Mouse (Mus musculus): Measurements from ENCODE around the gene Ttc24. TPM values are rescaled to one million over a fixed set of nuclear protein-coding genes. Genes with fewer than 3 reads are reported as not detected.

Ttc24 gene
- not detected in 2 replicates for polyA plus RNA-seq (2012; rRNA removed)

DNA sequence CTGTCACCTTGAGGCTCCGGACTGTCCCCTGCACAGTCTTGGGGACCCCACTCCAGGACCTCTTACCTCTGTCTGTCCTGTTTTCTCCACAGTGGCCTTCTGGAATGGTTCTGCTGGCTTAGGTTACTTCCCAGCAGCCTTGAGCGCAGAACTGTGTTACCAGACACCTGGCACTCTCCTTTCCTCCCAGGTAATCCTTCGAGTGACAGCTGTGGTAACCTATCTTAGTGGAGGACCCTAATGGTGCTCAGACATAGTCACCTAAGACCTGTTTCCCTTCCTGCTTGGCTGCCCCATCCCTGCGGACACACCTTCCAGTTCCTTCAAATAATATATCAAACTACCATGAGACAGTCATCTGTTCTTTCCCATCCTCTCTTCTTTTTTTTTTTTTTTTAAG is at the start of gene Ttc24:
Gene Ttc24, minus strand, starts transcription at position 101 of the 400 bp plus-strand sequence.

DNA sequence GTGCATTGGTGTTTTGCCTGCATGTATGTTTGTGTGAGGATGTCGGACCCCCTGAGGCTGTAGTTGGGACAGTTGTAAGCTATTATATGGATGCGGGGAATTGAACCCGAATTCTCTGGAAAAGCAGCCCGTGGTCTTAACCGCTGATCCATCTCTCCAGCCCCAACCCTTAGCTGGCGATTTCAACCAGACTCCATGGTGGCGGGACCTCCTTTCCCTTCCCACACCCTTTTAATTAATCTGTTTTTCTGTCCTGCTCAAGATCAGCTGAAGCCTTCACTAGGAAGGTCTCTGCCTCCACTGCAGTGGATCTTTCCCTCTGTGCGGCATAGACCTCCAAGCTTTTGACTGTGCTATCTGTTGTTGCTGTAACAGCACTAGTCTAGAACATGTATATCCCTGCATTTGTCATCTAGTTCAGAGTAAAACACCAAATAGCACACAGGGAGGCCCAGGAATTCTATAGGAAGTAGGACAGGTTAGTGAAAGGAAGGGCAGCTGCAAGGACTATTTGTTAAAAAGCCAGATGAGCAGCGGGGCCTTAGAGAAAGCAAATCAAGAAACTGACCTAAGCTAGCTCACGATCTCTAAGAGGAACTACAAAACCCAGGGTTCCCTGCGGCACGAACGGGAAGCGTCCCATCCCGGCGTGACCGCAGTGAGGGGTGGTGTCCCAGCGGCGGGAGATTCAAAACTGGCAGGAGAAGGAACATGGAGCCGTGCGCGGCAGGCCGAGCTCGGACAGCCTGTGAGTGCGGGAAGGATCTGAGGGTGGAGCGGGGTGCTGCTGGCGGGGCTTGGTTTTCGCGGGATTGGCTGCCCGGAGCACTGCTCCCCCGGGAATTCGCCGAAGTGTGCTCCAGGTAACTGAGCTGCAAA is 3.5 kb upstream of the Ttc24 start, which contains the start of gene Iqgap3:
Gene Iqgap3, plus strand, starts transcription at position 627 of the 879 bp plus-strand sequence.

GRCm38 (mm10) chr3:88057902-88058696 is 20.0 kb downstream of the Ttc24 start, which contains the start of gene Naxe:
Naxe (minus strand) TSS chr3:88058495.

DNA sequence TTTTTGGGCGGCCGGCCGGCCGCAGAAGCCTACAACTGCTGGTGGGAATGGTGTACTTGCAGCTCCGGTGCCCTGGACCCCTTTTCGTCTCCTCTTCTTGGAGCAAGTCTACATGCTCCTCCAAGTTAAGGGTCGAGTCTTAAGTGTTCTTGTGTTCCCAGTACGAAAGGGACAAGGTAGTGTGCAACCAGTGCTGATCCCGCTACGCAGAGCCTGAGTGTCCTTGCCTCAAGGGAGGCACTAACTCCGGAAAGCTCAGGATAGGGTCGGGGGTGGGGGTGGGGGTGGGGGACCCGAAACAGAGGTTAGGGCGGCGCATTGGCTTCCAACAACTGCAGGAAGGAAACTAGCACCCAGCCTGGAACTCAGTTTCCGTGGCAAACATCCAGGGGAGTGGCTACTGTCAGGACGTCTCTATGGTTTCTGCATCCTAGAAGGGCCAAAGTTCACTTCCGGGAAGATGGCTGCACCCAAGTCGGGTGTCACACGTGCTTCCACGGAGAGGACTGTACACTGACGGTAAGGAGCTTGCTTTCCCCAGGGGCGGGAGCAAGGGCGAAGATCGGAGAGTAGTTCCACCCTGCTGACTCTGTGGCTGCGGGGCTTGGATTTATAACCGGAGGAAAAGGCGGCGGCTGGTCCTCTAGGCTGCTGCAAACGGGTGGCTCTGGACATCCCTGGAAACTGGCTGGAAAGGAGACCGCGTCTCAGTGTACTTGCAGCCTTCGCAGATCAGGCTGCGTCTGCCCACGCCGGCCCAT is 35.3 kb downstream of the Ttc24 start, which contains the start of gene Gpatch4:
Gene Gpatch4, plus strand, starts transcription at position 448 of the 761 bp plus-strand sequence.

GRCm38 (mm10) chr3:88027434-88028186 is 50.5 kb downstream of the Ttc24 start, which contains the start of gene Hapln2:
Hapln2 (minus strand) TSS chr3:88027583.

Other genes starting within 250 kb of the Ttc24 start
- gene Sh2d2a, start 231.5 kb downstream of the Ttc24 start, polyA plus RNA-seq (2012; rRNA removed) = 0.43 and 0.62 TPM in 2 replicates
- gene Prcc, start 192.7 kb downstream of the Ttc24 start, polyA plus RNA-seq (2012; rRNA removed) = 11.4 and 12.5 TPM in 2 replicates
- gene Hdgf, start 172.0 kb downstream of the Ttc24 start, polyA plus RNA-seq (2012; rRNA removed) = 93.9 and 101 TPM in 2 replicates
- gene Mrpl24, start 158.8 kb downstream of the Ttc24 start, polyA plus RNA-seq (2012; rRNA removed) = 58.4 and 61.1 TPM in 2 replicates
- gene Isg20l2, start 148.0 kb downstream of the Ttc24 start, polyA plus RNA-seq (2012; rRNA removed) = 8.6 and 8.7 TPM in 2 replicates
- 10.0 and 11.3 TPM in 2 replicates for gene Rrnad1, start 147.6 kb downstream of the Ttc24 start, polyA plus RNA-seq (2012; rRNA removed)
- gene Crabp2, start 129.6 kb downstream of the Ttc24 start, polyA plus RNA-seq (2012; rRNA removed) = 0.05 TPM in 1 of 2 replicates, not detected in the other
- gene Nes, start 107.2 kb downstream of the Ttc24 start, polyA plus RNA-seq (2012; rRNA removed) = 1.1 TPM in 2 replicates
- 0.01 TPM in 1 of 2 replicates, not detected in the other for gene Bcan, start 78.1 kb downstream of the Ttc24 start, polyA plus RNA-seq (2012; rRNA removed)
- not detected in 2 replicates for gene Hapln2, start 50.7 kb downstream of the Ttc24 start, polyA plus RNA-seq (2012; rRNA removed)
- gene Gpatch4, start 35.2 kb downstream of the Ttc24 start, polyA plus RNA-seq (2012; rRNA removed) = 7.2 and 7.3 TPM in 2 replicates
- 38.4 and 41.8 TPM in 2 replicates for gene Naxe, start 19.8 kb downstream of the Ttc24 start, polyA plus RNA-seq (2012; rRNA removed)
- 3.4 and 4.3 TPM in 2 replicates for gene Iqgap3, start 3.7 kb upstream of the Ttc24 start, polyA plus RNA-seq (2012; rRNA removed)
- 9.0 and 11.5 TPM in 2 replicates for gene Mef2d, start 64.1 kb upstream of the Ttc24 start, polyA plus RNA-seq (2012; rRNA removed)
- gene Rhbg, start 176.4 kb upstream of the Ttc24 start, polyA plus RNA-seq (2012; rRNA removed) = 1.5 and 1.9 TPM in 2 replicates
- 0.08 TPM in 1 of 2 replicates, not detected in the other for gene Gm38392, start 208.9 kb upstream of the Ttc24 start, polyA plus RNA-seq (2012; rRNA removed)
- gene Tsacc, start 218.7 kb upstream of the Ttc24 start, polyA plus RNA-seq (2012; rRNA removed) = 2.2 and 2.4 TPM in 2 replicates
- gene Cct3, start 218.8 kb upstream of the Ttc24 start, polyA plus RNA-seq (2012; rRNA removed) = 116 and 118 TPM in 2 replicates
- 43.8 and 50.1 TPM in 2 replicates for gene Glmp, start 246.7 kb upstream of the Ttc24 start, polyA plus RNA-seq (2012; rRNA removed)